Mouse (Mus musculus) adrenal gland, adult 2 months (tissue): ENCODE measurements around the gene Naif1. TPM values are rescaled to one million over a fixed set of nuclear protein-coding genes. Genes with fewer than 3 reads are reported as not detected.
"Not testable (repeated sequence)": the region's sequence is repeated elsewhere in the genome, so short reads cannot be mapped to it uniquely, and the experiment has no call there.

Source experiments
- DNase-seq: peaks from one replicate; pipeline ENCODE4 v3.0.0; 2021
- polyA plus RNA-seq: library from polyadenylated mRNA; depleted of rRNA; stranded (reverse); fragments of >200 nt; gene quantifications from 2 replicates; pipeline ENCODE4 v1.2.3, GENCODE M21; 2012
- total RNA-seq, 2 experiments: library from RNA; stranded (reverse); gene quantifications; 2 replicates each; pipeline ENCODE4 v1.2.3; 2021

Naif1 gene
- total and polyA plus RNA-seq, 3 experiments = 5.1 to 6.6 (median 5.9) TPM

GRCm38 (mm10) chr2:32455101-32455500 lies 4.8 kb downstream of the Naif1 start:
- DNase-seq = no peak

- DNase-seq = peak; percentile 84
Observed at GRCm38 (mm10) chr2:32458300-32458699, 8.0 kb downstream of the Naif1 start.

- DNase-seq = no peak
Observed at GRCm38 (mm10) chr2:32459657-32460056, 9.4 kb downstream of the Naif1 start.

- no peak for DNase-seq
Observed at GRCm38 (mm10) chr2:32463773-32464172, 13.5 kb downstream of the Naif1 start.

GRCm38 (mm10) chr2:32464212-32464891 lies 14.1 kb downstream of the Naif1 start:
- no peak for DNase-seq

GRCm38 (mm10) chr2:32471001-32471680 lies 20.9 kb downstream of the Naif1 start:
- DNase-seq = peak; percentile 24

- DNase-seq = peak; percentile 86
Observed at GRCm38 (mm10) chr2:32471681-32472061, 21.4 kb downstream of the Naif1 start.

GRCm38 (mm10) chr2:32475361-32475760 lies 25.1 kb downstream of the Naif1 start:
- DNase-seq = not testable (repeated sequence)

GRCm38 (mm10) chr2:32482351-32482750 lies 32.1 kb downstream of the Naif1 start:
- no peak for DNase-seq

GRCm38 (mm10) chr2:32483179-32483875 lies 33.1 kb downstream of the Naif1 start:
- DNase-seq = no peak

- no peak for DNase-seq
Observed at GRCm38 (mm10) chr2:32484933-32485332, 34.7 kb downstream of the Naif1 start.

- no peak for DNase-seq
Observed at GRCm38 (mm10) chr2:32485751-32486150, 35.5 kb downstream of the Naif1 start.

GRCm38 (mm10) chr2:32486155-32486554 lies 35.9 kb downstream of the Naif1 start:
- DNase-seq = no peak

- DNase-seq = peak; percentile 89
Observed at GRCm38 (mm10) chr2:32487124-32487623, 36.9 kb downstream of the Naif1 start.

GRCm38 (mm10) chr2:32488679-32489078 lies 38.4 kb downstream of the Naif1 start:
- DNase-seq = peak; percentile 86

GRCm38 (mm10) chr2:32490730-32491129 lies 40.5 kb downstream of the Naif1 start:
- not testable (repeated sequence) for DNase-seq

GRCm38 (mm10) chr2:32492661-32493060 lies 42.4 kb downstream of the Naif1 start:
- DNase-seq = no peak

GRCm38 (mm10) chr2:32493301-32493701 lies 43.0 kb downstream of the Naif1 start:
- DNase-seq = no peak

- DNase-seq = no peak
Observed at GRCm38 (mm10) chr2:32494522-32494921, 44.3 kb downstream of the Naif1 start.

- DNase-seq = peak; percentile 34
Observed at GRCm38 (mm10) chr2:32495185-32495726, 45.0 kb downstream of the Naif1 start.

GRCm38 (mm10) chr2:32496190-32496589 lies 45.9 kb downstream of the Naif1 start:
- DNase-seq = no peak

GRCm38 (mm10) chr2:32499365-32499764 lies 49.1 kb downstream of the Naif1 start:
- no peak for DNase-seq

- no peak for DNase-seq
Observed at GRCm38 (mm10) chr2:32500461-32500860, 50.2 kb downstream of the Naif1 start.
